Mouse (Mus musculus) olfactory bulb, adult 2 months (tissue): Measurements from ENCODE around the gene Supv3l1. TPM values are rescaled to one million over a fixed set of nuclear protein-coding genes. Genes with fewer than 3 reads are reported as not detected.
A peak's percentile ranks its signal among the peaks of the same experiment; 100 is the strongest.
"Not testable (repeated sequence)": the region's sequence is repeated elsewhere in the genome, so short reads cannot be mapped to it uniquely, and the experiment has no call there.

ENCODE experiments used
- H3K27ac ChIP-seq: fragments of 200-500 bp; 2 replicates; pipeline ENCODE4 v1.5.1; 2012; ENCODE audit warnings: low read depth, low read length; ENCODE audit not compliant: insufficient read depth
- H3K4me1 ChIP-seq: fragments of 200-500 bp; 2 replicates; pipeline ENCODE4 v1.6.1; 2012; ENCODE audit warnings: low read length; ENCODE audit not compliant: control insufficient read depth, insufficient read depth
- H3K4me3 ChIP-seq: fragments of 200-500 bp; 2 replicates; pipeline ENCODE4 v1.5.1; 2012; ENCODE audit warnings: mild to moderate bottlenecking, low read depth, low read length, moderate library complexity; ENCODE audit not compliant: insufficient read depth
- CTCF ChIP-seq: fragments of 200-500 bp; IDR thresholded peaks from 2 replicates; pipeline ENCODE4 v1.5.1; 2012; ENCODE audit warnings: low read depth, mild to moderate bottlenecking, low read length, moderate library complexity; ENCODE audit not compliant: insufficient read depth
- POLR2A ChIP-seq: fragments of 200-500 bp; IDR thresholded peaks from 2 replicates; pipeline ENCODE4 v1.6.1; 2012; ENCODE audit warnings: mild to moderate bottlenecking, low read depth, low read length, moderate library complexity; ENCODE audit not compliant: insufficient read depth
- WGBS: fragments of 180-500 bp; shearing (Covaris S2); methylation state at CpG from one replicate; pipeline ENCODE4 v1.1.7; 2018; 5-methylcytosine and 5-hydroxymethylcytosine counted together
- polyA plus RNA-seq: library from polyadenylated mRNA; stranded (reverse); fragments of >200 nt; gene quantifications from 2 replicates; pipeline ENCODE4 v1.2.4, GENCODE M21; 2012; ENCODE audit warnings: low replicate concordance; ENCODE audit not compliant: missing spikeins, insufficient read depth, insufficient read length

The Supv3l1 gene
- not detected in 2 replicates for polyA plus RNA-seq

DNA sequence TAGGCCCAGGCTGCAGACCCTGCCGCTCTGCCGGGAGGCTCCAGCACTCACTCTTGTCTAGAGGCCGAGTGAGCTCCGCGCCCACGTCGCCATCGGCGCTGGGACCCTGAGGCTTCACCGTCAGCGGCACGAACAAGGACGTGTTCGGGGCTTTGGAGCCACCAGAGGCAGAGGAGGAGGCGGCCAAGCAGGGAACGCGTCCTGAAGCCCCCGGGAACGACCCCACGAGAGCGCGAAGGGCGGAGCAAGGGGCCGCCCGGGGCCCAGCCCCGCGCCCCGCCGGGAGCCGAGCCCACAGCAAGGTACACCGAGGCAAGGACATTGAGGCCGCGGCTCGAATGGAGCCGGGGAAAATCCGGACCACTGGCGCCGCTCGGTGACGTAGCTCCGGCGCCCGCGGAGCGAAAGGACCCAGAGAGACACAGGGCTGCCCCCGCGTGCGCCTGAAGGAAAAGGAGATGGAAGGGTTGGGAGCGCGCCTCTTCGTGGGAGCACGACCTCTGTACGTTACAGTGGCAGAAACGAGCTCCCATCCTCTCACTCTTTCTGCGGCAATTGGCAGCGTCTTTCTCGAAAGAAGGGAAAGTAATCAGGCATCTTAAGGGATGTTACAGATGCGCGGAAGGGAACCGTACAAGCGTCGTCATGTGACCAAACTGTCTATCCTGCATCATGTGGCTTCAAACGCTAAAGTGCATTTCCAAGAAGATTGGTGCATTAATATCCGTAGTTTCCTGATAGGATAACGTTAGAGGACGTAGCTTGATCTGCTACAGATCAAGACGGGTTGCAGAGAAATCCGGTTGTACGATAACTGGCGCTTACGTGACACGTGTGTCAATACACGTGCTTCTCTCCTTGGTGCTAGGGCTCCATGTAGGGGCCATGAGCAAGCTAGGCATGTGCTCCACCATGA, at the start of gene Supv3l1, which contains the start of gene 4930507D05Rik:
Gene Supv3l1, minus strand, starts transcription at position 375 of the 916 bp plus-strand sequence.
Gene 4930507D05Rik, plus strand, starts transcription at position 126 of the 916 bp plus-strand sequence.
- under 1% methylated on average over 73 of the region's 73 CpGs for WGBS
- no peak for TF ChIP-seq POLR2A
- TF ChIP-seq CTCF = no peak
- H3K4me1 ChIP-seq = peaks cover 8% of the 10 kb centered on the region; the same call in 1 of the 2 replicates
- H3K4me3 ChIP-seq = peak within 1 kb of the TSS; percentile 87
- peak within 1 kb of the TSS; percentile 99 for H3K27ac ChIP-seq

- WGBS = 91% methylated on average over 3 of the region's 3 CpGs
- not testable (repeated sequence) for H3K27ac ChIP-seq, H3K4me1 ChIP-seq, H3K4me3 ChIP-seq
Measured at GRCm38 (mm10) chr10:62491681-62492080, 42.1 kb upstream of the Supv3l1 start.

DNA sequence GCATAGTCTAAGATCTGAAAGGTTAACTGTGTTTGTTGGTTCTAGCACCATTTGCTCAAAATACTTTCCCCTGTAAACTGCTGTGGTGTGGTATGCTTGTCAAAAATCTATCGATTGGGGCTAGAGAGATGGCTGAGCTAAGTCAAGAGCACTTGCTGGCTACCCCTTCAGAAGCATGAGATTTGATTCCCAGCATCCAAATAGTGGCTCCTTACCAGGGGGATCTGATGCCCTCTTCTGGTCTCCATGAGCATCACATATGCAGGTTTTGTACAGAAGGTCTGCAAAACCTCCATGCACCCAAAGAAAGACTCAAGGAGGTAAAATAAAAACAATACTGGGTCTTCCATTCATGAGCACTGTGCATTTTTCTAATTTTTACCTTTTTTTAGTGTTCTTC, 38.7 kb upstream of the Supv3l1 start:
- Histone ChIP-seq H3K4me1 (peaks cover 2% of the 10 kb centered on the region; the same call in 1 of the 2 replicates), H3K4me3 (no peak overlapping the region), H3K27ac (no peak overlapping the region)
- WGBS = 21% methylated on average over 1 of the region's 1 CpGs
- TF ChIP-seq POLR2A = no peak
- no peak for TF ChIP-seq CTCF

DNA sequence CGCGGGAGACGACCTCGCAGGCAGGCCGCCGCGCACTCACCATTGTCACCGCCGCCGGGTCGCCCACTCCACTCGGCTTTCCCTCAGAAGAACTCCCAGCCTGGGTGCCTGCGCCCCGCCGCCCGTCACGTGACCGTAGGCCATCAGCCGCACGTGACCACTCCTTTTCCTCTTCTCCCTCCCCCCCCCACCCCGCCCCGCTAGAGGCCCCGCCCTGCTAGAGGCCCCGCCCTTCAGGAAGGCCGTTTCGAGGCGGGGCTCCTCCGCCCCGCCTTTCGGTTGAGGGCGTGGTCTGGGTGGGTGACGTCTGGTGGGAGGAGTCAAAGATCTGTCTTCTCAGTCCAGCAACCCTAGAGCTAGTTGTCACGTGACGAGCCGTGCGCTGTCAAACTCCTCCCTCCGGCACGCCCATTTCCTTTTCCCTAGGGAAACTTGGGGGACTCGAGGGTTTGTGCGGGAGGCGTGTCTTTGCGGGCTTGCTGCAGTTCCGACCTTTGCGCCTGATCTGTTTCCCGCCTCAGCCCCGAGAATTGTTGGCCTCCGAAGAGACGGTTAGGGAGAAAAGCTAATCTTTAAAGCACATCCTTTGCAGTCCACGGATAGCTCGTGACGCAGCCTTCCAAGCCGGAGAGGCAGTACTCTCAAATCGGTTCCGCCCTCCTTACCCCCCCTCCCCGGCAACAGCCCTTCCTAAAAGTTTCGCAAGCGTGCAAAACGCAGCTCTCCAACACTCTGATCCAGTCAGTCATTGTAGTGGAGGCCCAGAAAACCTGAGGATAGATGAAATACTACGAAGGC, 37.3 kb upstream of the Supv3l1 start, which contains the start of gene Vps26a:
Gene Vps26a, minus strand, starts transcription at position 188 of the 798 bp plus-strand sequence.
- peak within 1 kb of the TSS; percentile 3 for H3K27ac ChIP-seq
- H3K4me3 ChIP-seq = peak within 1 kb of the TSS; percentile 65
- TF ChIP-seq CTCF (no peak), POLR2A (no peak; the same call in 1 of the 2 replicates)
- WGBS = under 1% methylated on average over 57 of the region's 59 CpGs
- H3K4me1 ChIP-seq = peaks cover 2% of the 10 kb centered on the region; the same call in 1 of the 2 replicates

GRCm38 (mm10) chr10:62485878-62486582, 36.5 kb upstream of the Supv3l1 start:
- under 1% methylated on average over 48 of the region's 48 CpGs for WGBS
- Histone ChIP-seq H3K4me1 (peaks cover 2% of the 10 kb centered on the region; the same call in 1 of the 2 replicates), H3K27ac (peak overlapping the region; percentile 3), H3K4me3 (peak overlapping the region; percentile 65)
- TF ChIP-seq CTCF (no peak), POLR2A (no peak)

- TF ChIP-seq POLR2A (no peak), CTCF (no peak)
- peaks cover 2% of the 10 kb centered on the region; the same call in 1 of the 2 replicates for H3K4me1 ChIP-seq
- no peak overlapping the region for H3K4me3 ChIP-seq
- 48% methylated on average over 7 of the region's 7 CpGs for WGBS
- H3K27ac ChIP-seq = no peak overlapping the region
Measured at GRCm38 (mm10) chr10:62481108-62481852, 31.7 kb upstream of the Supv3l1 start.

GRCm38 (mm10) chr10:62476980-62477379, 27.4 kb upstream of the Supv3l1 start:
- no peak for TF ChIP-seq CTCF
- no peak for TF ChIP-seq POLR2A
- Histone ChIP-seq H3K27ac (no peak overlapping the region), H3K4me3 (no peak overlapping the region), H3K4me1 (no peaks in the 10 kb centered on the region)
- WGBS = 73% methylated on average over 2 of the region's 2 CpGs

DNA sequence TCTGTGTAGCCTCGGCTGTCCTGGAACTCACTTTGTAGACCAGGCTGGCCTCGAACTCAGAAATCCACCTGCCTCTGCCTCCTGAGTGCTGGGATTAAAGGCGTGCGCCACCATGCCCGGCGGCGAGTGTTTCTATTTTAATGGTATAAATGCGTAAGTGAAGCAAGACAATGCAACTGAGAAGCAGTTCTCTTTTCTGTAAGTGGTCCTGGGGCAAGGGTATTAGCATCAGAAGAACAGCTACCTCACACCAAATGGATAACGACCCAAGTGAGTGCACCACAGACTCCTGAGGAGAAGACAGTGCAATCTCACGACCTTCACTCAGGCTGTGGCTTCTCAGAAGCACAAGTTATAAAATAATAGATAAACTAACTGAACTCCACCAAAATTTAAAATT, 25.4 kb upstream of the Supv3l1 start:
- TF ChIP-seq CTCF = no peak
- TF ChIP-seq POLR2A = no peak
- no peak overlapping the region for H3K4me3 ChIP-seq
- 91% methylated on average over 10 of the region's 10 CpGs for WGBS
- no peaks in the 10 kb centered on the region for H3K4me1 ChIP-seq
- no peak overlapping the region for H3K27ac ChIP-seq
